Mouse (Mus musculus): Measurements from ENCODE around the gene Pabpn1. TPM values are rescaled to one million over a fixed set of nuclear protein-coding genes. Genes with fewer than 3 reads are reported as not detected.

Pabpn1 gene
- polyA plus RNA-seq, 1 experiment from 2014 or later: 139 TPM

DNA sequence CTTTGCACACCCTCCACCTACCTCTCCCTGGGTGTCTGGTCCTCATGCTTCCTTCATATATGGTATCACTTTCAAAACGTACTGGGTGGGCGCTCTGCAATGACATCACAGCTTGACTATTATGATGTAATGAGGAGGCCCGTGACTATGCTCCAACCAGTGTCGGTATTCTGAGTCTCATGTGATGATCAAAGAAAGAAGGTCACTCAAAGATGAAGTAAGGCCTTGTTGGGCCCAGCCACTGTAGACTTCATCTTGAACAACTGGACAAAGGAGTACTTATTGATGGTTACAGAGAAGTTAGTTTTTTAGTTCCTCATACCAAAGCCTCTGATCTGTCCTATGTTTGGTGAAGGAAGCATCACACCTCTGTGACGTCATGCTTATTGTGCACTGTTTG lies 21.4 kb upstream of the Pabpn1 start, which contains the start of gene Homez:
Homez (minus strand) TSS at position 101 of the 400 bp plus-strand sequence.
- ATAC-seq (ENCODE audit: low FRiP score, low read depth): no peak
- H3K4me1 ChIP-seq: peaks cover 4% of the 10 kb centered on the region
- no peak within 1 kb of the TSS for H3K4me3 ChIP-seq
- 88% methylated on average over 5 of the region's 5 CpGs for WGBS
- H3K4me2 ChIP-seq (replicated peaks): no peak within 1 kb of the TSS
- H3K27me3 ChIP-seq: peaks cover 8% of the 10 kb centered on the region
- H3K36me3 ChIP-seq: no peaks in the 10 kb centered on the region
- no peak within 1 kb of the TSS for H3K27ac ChIP-seq
- H3K9ac ChIP-seq: no peak within 1 kb of the TSS
- no peaks in the 10 kb centered on the region for H3K9me3 ChIP-seq

- no peak for ATAC-seq (ENCODE audit: low FRiP score, low read depth)
- H3K4me3 ChIP-seq: no peak overlapping the region
- H3K9me3 ChIP-seq: no peaks in the 10 kb centered on the region
- H3K36me3 ChIP-seq: no peaks in the 10 kb centered on the region
- H3K4me2 ChIP-seq (replicated peaks): no peak overlapping the region
- H3K4me1 ChIP-seq: peaks cover 15% of the 10 kb centered on the region
- H3K27ac ChIP-seq: no peak overlapping the region
- peaks cover 32% of the 10 kb centered on the region for H3K27me3 ChIP-seq
- whole genome bisulfite sequencing: 78% methylated on average over 3 of the region's 3 CpGs
- no peak overlapping the region for H3K9ac ChIP-seq
Measured at GRCm38 (mm10) chr14:54874165-54874564, 18.1 kb upstream of the Pabpn1 start.

- Histone ChIP-seq H3K36me3 (no peaks in the 10 kb centered on the region), H3K9me3 (no peaks in the 10 kb centered on the region), H3K9ac (peak overlapping the region; percentile 71), H3K27me3 (peaks cover 32% of the 10 kb centered on the region), H3K4me3 (peak overlapping the region; percentile 61), H3K4me2 (replicated peaks) (peak overlapping the region; percentile 97), H3K27ac (0 out of 2 replicates have a peak overlapping the region, but pooled peaks have one; percentile 22), H3K4me1 (peaks cover 15% of the 10 kb centered on the region)
- WGBS: 2% methylated on average over 36 of the region's 36 CpGs
- peak; percentile 20; the same call in 1 of the 2 replicates for ATAC-seq (ENCODE audit: low FRiP score, low read depth)
Measured at GRCm38 (mm10) chr14:54875844-54876538, 16.3 kb upstream of the Pabpn1 start.

GRCm38 (mm10) chr14:54876539-54877047 lies 15.7 kb upstream of the Pabpn1 start:
- under 1% methylated on average over 42 of the region's 72 CpGs for WGBS
- Histone ChIP-seq H3K4me3 (peak overlapping the region; percentile 61), H3K9ac (peak overlapping the region; percentile 71)

DNA sequence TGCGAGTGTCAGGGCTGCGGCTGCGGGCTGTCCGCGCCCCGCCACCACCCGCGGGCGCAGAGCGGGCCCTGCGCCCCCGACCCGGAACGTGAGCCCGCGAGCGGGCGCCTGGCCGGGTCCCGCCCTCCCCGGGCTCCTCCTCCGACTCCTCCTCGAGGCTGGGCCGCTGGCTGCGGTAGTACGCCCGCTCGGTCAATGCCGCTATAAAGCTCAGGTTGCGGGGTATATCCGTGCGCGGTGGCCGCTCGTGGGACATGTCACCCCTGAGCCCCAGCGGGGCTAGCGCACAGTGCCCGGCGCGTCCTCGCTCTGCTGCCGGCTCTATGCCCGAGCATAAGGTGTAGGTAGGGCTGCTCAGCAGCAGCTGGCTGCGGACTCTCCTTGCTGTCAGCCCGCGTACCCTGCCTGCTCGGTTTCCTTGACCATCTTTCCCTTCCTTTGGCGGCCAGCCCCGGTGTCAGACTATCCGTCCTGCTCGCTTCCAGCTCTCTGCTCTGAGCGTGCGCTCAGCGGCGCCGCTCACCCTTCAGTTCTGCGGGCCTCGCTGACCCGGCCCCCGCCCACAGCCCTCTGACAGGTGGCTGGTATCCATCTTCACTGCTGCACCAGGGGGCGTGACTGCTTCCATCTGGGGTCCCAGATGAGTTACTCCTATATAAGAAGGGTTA lies 15.1 kb upstream of the Pabpn1 start, which contains the start of gene Ppp1r3e:
Ppp1r3e (minus strand) TSS at position 503 of the 668 bp plus-strand sequence.
- Histone ChIP-seq H3K4me1 (peaks cover 15% of the 10 kb centered on the region), H3K27me3 (peaks cover 32% of the 10 kb centered on the region), H3K9ac (peak within 1 kb of the TSS; percentile 71), H3K27ac (0 out of 2 replicates have a peak within 1 kb of the TSS, but pooled peaks have one; percentile 22), H3K4me3 (peak within 1 kb of the TSS; percentile 61), H3K4me2 (replicated peaks) (peak within 1 kb of the TSS; percentile 97), H3K36me3 (no peaks in the 10 kb centered on the region), H3K9me3 (no peaks in the 10 kb centered on the region)
- under 1% methylated on average over 52 of the region's 61 CpGs for WGBS
- peak; percentile 83 for ATAC-seq (ENCODE audit: low FRiP score, low read depth)

More at GRCm38 (mm10) chr14:54876539-54877047, 15.7 kb upstream of the Pabpn1 start:
- no peaks in the 10 kb centered on the region for H3K36me3 ChIP-seq
- no peaks in the 10 kb centered on the region for H3K9me3 ChIP-seq
- peak; percentile 84 for ATAC-seq (ENCODE audit: low FRiP score, low read depth)
- peak overlapping the region; percentile 97 for H3K4me2 ChIP-seq (replicated peaks)
- H3K27ac ChIP-seq: 0 out of 2 replicates have a peak overlapping the region, but pooled peaks have one; percentile 22
- H3K27me3 ChIP-seq: peaks cover 32% of the 10 kb centered on the region
- peaks cover 15% of the 10 kb centered on the region for H3K4me1 ChIP-seq

DNA sequence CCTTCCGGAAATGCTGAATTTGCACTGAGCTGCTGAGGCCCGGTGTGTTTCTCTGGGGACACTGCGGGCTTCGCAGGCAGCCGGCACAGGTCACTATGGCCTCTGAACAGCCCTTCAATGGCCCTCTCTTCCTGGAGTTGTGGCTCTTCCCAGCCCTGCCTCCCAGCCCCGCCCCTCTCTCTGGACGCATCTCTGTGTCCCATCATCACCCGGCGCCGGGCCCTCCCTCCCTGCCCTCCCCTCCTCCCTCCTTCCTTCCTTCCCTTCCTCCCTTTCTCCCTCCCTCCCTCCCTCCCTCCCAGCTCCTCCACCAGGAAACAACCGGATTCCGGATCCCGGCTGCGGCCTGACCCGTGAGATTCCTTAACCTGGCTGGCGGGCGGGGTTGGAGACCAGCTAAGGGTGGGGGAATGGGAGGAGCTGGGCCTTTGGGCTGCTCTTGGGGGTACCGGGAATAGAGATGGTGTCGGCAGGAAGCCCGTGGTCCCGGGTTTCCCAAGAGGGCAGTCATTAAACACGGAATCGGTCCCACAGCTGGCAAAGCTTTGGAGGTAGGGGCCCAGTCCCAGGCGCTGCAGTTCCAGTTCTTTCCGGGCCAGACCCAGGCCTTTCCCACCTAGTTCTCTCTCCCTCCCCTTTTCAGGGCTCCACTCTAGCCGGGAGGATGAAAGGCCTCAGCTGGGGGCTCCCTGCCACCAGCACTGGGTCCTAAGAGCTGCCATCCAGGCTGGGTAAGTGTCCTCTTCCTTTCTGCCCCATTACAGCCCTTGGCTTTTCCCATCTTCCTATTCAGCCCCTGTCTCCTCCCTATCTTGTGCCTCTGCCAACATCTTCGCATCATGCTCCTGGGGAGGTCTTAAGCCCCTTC lies 8.9 kb upstream of the Pabpn1 start, which contains the start of the genes Bcl2l2 and Gm20521:
Bcl2l2 (plus strand) TSS at position 224 of the 868 bp plus-strand sequence.
Gm20521 (plus strand) TSS at position 288 of the 868 bp plus-strand sequence.
- Histone ChIP-seq H3K9me3 (no peaks in the 10 kb centered on the region), H3K36me3 (peaks cover 14% of the 10 kb centered on the region), H3K4me2 (replicated peaks) (peak within 1 kb of the TSS; percentile 86), H3K27me3 (peaks cover 7% of the 10 kb centered on the region), H3K4me3 (peak within 1 kb of the TSS; percentile 71), H3K9ac (peak within 1 kb of the TSS; percentile 86), H3K27ac (peak within 1 kb of the TSS; percentile 95), H3K4me1 (peaks cover 22% of the 10 kb centered on the region)
- under 1% methylated on average over 27 of the region's 27 CpGs for WGBS
- peak; percentile 90 for ATAC-seq (ENCODE audit: low FRiP score, low read depth)

DNA sequence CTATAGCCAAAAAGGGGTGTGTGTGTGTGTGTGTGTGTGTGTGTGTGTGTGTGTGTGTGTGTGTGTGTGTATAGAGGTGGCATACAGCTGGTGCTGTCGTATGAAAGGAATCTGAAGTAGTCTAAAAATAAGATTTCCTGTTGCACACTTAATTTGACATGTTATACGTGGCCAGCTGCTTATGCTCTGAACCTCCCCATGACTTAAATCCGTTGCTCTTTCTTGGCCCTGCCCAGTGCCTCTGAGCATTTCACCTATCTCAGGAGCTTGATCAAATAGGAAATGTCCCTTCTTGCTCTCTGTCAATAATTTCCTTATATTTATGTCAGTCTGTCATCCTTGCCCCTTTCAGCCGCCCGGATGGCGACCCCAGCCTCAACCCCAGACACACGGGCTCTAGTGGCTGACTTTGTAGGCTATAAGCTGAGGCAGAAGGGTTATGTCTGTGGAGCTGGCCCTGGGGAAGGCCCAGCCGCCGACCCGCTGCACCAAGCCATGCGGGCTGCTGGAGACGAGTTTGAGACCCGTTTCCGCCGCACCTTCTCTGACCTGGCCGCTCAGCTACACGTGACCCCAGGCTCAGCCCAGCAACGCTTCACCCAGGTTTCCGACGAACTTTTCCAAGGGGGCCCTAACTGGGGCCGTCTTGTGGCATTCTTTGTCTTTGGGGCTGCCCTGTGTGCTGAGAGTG lies 8.1 kb upstream of the Pabpn1 start:
- H3K4me2 ChIP-seq (replicated peaks): peak overlapping the region; percentile 86
- H3K27ac ChIP-seq: peak overlapping the region; percentile 95
- H3K4me3 ChIP-seq: peak overlapping the region; percentile 71
- H3K36me3 ChIP-seq: peaks cover 14% of the 10 kb centered on the region
- H3K4me1 ChIP-seq: peaks cover 22% of the 10 kb centered on the region
- H3K9me3 ChIP-seq: no peaks in the 10 kb centered on the region
- H3K27me3 ChIP-seq: no peaks in the 10 kb centered on the region
- peak overlapping the region; percentile 86 for H3K9ac ChIP-seq
- ATAC-seq (ENCODE audit: low FRiP score, low read depth): peak; percentile 1; the same call in 1 of the 2 replicates
- WGBS: 27% methylated on average over 21 of the region's 21 CpGs

DNA sequence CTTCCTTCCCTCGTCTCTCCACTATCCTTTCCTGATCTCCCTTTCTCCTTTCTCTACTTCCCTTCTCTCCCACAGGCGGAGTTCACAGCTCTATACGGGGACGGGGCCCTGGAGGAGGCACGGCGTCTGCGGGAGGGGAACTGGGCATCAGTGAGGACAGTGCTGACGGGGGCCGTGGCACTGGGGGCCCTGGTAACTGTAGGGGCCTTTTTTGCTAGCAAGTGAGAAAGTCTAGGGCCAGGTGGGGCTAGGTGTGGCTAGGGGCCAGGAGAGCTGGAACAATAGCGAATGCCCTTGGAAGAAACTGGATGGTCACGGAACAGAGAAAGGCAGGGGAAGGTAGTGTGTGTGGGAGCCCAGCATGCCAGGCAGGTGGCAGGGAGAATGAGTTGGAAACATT lies 7.0 kb upstream of the Pabpn1 start:
- Histone ChIP-seq H3K27me3 (no peaks in the 10 kb centered on the region), H3K27ac (no peak overlapping the region), H3K4me1 (peaks cover 22% of the 10 kb centered on the region), H3K9me3 (no peaks in the 10 kb centered on the region), H3K4me2 (replicated peaks) (peak overlapping the region; percentile 86), H3K4me3 (0 out of 2 replicates have a peak overlapping the region, but pooled peaks have one; percentile 71), H3K36me3 (peaks cover 14% of the 10 kb centered on the region), H3K9ac (peak overlapping the region; percentile 86)
- WGBS: 89% methylated on average over 11 of the region's 11 CpGs
- ATAC-seq (ENCODE audit: low FRiP score, low read depth): no peak

DNA sequence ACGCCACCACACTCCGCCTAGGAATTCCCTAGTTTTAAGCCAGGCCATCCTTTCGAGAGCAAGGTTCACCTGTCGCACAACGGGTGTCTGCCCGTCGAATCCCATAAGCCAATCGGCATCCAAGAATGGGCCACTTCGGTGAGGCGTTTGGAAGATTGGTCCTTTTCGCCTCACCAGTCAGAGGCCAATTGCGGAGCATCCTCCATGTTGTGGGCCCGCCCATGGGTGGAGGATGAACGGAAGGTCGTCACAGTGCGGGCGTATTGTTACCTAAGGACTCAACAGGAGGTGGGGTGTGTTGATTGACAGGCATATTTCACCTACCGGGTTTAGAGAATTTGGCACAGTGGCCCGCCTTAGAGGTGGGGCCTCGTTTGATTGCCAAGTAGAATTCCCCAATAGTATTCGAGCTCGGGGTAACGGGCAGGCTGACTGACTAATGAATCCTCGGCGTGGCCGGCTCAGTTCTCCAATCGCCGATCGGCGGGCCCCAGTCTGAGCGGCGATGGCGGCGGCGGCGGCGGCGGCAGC lies 1.4 kb downstream of the Pabpn1 start:
- H3K4me3 ChIP-seq: peak overlapping the region; percentile 96
- under 1% methylated on average over 38 of the region's 38 CpGs for WGBS
- peak overlapping the region; percentile 98 for H3K9ac ChIP-seq
- H3K4me2 ChIP-seq (replicated peaks): peak overlapping the region; percentile 61
- peaks cover 12% of the 10 kb centered on the region for H3K4me1 ChIP-seq
- no peaks in the 10 kb centered on the region for H3K9me3 ChIP-seq
- ATAC-seq (ENCODE audit: low FRiP score, low read depth): peak; percentile 98
- H3K36me3 ChIP-seq: peaks cover 31% of the 10 kb centered on the region
- H3K27me3 ChIP-seq: no peaks in the 10 kb centered on the region
- H3K27ac ChIP-seq: peak overlapping the region; percentile 92

GRCm38 (mm10) chr14:54894296-54895151 lies 2.2 kb downstream of the Pabpn1 start:
- H3K27me3 ChIP-seq: no peaks in the 10 kb centered on the region
- peak overlapping the region; percentile 92 for H3K27ac ChIP-seq
- H3K9ac ChIP-seq: peak overlapping the region; percentile 98
- ATAC-seq (ENCODE audit: low FRiP score, low read depth): peak; percentile 46
- no peaks in the 10 kb centered on the region for H3K9me3 ChIP-seq
- H3K4me1 ChIP-seq: peaks cover 12% of the 10 kb centered on the region
- H3K4me2 ChIP-seq (replicated peaks): peak overlapping the region; percentile 84
- peaks cover 36% of the 10 kb centered on the region for H3K36me3 ChIP-seq
- peak overlapping the region; percentile 96 for H3K4me3 ChIP-seq
- 1% methylated on average over 50 of the region's 54 CpGs for WGBS
